Mouse (Mus musculus): ENCODE data around the gene Slc25a35. TPM values are rescaled to one million over a fixed set of nuclear protein-coding genes. Genes with fewer than 3 reads are reported as not detected.
A peak's percentile ranks its signal among the peaks of the same experiment; 100 is the strongest.

The Slc25a35 gene
- total RNA-seq, 1 experiment: 2.7 TPM

DNA sequence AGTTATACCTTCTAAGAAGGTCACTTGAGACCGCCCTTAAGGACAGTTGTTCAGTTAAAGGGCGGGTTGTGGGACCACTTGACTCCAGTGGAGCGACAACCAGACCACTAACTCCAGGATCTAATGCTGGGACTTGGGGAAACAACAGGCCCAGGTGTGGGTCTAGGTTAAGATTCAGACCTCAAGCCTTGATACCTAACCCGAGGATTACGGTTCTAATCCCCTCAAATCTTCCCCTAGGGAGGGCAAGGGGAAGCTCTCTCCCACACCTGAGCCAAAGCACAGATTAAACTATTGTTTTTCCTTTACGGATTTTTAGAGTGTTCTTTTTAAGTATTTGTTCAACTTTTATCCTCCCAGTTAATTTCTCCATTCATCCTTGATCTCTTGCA is 6.1 kb downstream of the Slc25a35 start:
- Histone ChIP-seq H3K4me3 (ENCODE audit: insufficient read depth in 1 of 2, low read depth in 1 of 2, low read length in 2 of 2, poor library complexity in 1 of 2, severe bottlenecking in 1 of 2) (peak overlapping the region; percentile 75 to 76; a peak in 3 of 4 replicates), H3K4me1 (ENCODE audit: control insufficient read depth in 2 of 2, insufficient read depth in 2 of 2, low read length in 2 of 2, poor library complexity in 1 of 2) (peaks cover 0 to 12% of the 10 kb centered on the region in 2 experiments; a peak in 3 of 4 replicates), H3K9me3 (ENCODE audit: control insufficient read depth, insufficient read depth, low read depth, low read length) (no peaks in the 10 kb centered on the region), H3K36me3 (ENCODE audit: control insufficient read depth, insufficient read depth, low read length, poor library complexity, severe bottlenecking) (0 out of 2 replicates have a peak, but pooled peaks cover 6% of the 10 kb centered on the region), H3K27ac (ENCODE audit: insufficient read depth, low read depth, low read length, poor library complexity, severe bottlenecking) (no peak overlapping the region), H3K9ac (ENCODE audit: insufficient read depth, low read depth, low read length, poor library complexity, severe bottlenecking) (peak overlapping the region; percentile 49; the same call in 1 of the 2 replicates)
- DNase-seq (ENCODE audit: low read depth, low spot score): no peak
- TF ChIP-seq ZNF384 (IDR thresholded peaks at IDR 0.05; ENCODE audit: low read depth, low read length) (no peak), HCFC1 (IDR thresholded peaks at IDR 0.05; ENCODE audit: borderline replicate concordance, insufficient read depth, low read length) (no peak), MAFK (IDR thresholded peaks at IDR 0.05; ENCODE audit: insufficient read depth, low read depth, low read length) (no peak), ZC3H11A (IDR thresholded peaks at IDR 0.05; ENCODE audit: borderline replicate concordance, low read depth, low read length) (no peak), CHD2 (IDR thresholded peaks at IDR 0.05; ENCODE audit: low read depth, low read length) (no peak)
- in situ Hi-C loops (cut with MboI; ENCODE audit: low sequenced_read_pairs in 2 of 2, unreplicated experiment in 2 of 2): no loop called here

DNA sequence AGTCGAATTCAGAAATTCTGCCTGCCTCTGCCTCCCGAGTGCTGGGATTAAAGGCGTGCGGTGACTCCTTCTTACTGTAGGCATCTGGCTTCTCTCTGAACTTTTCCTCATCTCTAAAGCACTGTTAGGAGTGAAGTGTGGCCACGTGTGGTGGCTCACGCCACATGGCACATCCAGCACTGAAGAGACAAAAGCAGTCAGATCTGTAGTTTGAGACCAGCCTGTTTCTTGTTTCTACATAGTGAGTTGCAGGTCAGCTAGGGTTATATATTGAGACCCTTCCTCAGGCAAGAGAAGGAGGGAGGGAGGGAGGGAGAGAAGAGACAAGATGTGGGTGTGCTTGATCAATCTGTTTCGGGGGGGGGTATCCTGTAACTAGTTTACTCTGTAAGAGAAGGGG is 7.2 kb downstream of the Slc25a35 start, which contains the start of gene Rangrf:
TSS of gene Rangrf (minus strand) at position 101 of the 400 bp plus-strand sequence.
- DNase-seq (ENCODE audit: low read depth, low spot score): no peak
- peaks cover 0 to 12% of the 10 kb centered on the region in 2 experiments; a peak in 3 of 4 replicates for H3K4me1 ChIP-seq (ENCODE audit: control insufficient read depth in 2 of 2, insufficient read depth in 2 of 2, low read length in 2 of 2, poor library complexity in 1 of 2)
- no peak within 1 kb of the TSS; the same call in 1 of the 2 replicates for H3K9ac ChIP-seq (ENCODE audit: insufficient read depth, low read depth, low read length, poor library complexity, severe bottlenecking)
- H3K36me3 ChIP-seq (ENCODE audit: control insufficient read depth, insufficient read depth, low read length, poor library complexity, severe bottlenecking): 0 out of 2 replicates have a peak, but pooled peaks cover 3% of the 10 kb centered on the region
- peak within 1 kb of the TSS in 1 of 2 experiments; percentile 75; a peak in 2 of 4 replicates for H3K4me3 ChIP-seq (ENCODE audit: insufficient read depth in 1 of 2, low read depth in 1 of 2, low read length in 2 of 2, poor library complexity in 1 of 2, severe bottlenecking in 1 of 2)
- no peaks in the 10 kb centered on the region for H3K9me3 ChIP-seq (ENCODE audit: control insufficient read depth, insufficient read depth, low read depth, low read length)
- no peak for TF ChIP-seq ZC3H11A (IDR thresholded peaks at IDR 0.05; ENCODE audit: borderline replicate concordance, low read depth, low read length)
- no peak for TF ChIP-seq MAFK (IDR thresholded peaks at IDR 0.05; ENCODE audit: insufficient read depth, low read depth, low read length)
- no peak for TF ChIP-seq CHD2 (IDR thresholded peaks at IDR 0.05; ENCODE audit: low read depth, low read length)
- TF ChIP-seq ZNF384 (IDR thresholded peaks at IDR 0.05; ENCODE audit: low read depth, low read length): no peak
- TF ChIP-seq HCFC1 (IDR thresholded peaks at IDR 0.05; ENCODE audit: borderline replicate concordance, insufficient read depth, low read length): no peak
- no peak within 1 kb of the TSS for H3K27ac ChIP-seq (ENCODE audit: insufficient read depth, low read depth, low read length, poor library complexity, severe bottlenecking)
- in situ Hi-C loops (cut with MboI; ENCODE audit: low sequenced_read_pairs in 2 of 2, unreplicated experiment in 2 of 2): no loop called here

DNA sequence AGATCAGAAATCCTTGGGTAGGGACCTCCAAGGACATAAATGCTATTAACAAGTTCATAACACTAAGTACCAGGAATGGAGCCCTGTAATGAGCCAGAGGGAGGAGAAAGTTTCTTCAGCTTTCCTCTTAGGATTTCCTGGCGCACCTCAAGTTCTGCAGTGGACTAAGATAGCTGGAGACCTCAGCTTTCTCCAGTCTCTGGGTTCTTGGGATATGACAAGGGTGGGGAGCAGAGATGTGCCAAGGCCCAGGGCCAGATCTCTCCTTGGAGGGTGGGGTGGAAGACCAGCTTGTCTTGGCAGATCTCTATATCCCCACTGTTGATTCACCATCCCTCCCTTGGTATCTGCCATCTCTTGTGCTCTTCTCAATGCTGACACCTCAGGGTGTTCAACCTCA is 7.7 kb downstream of the Slc25a35 start:
- TF ChIP-seq MAFK (IDR thresholded peaks at IDR 0.05; ENCODE audit: insufficient read depth, low read depth, low read length): no peak
- TF ChIP-seq CHD2 (IDR thresholded peaks at IDR 0.05; ENCODE audit: low read depth, low read length): no peak
- TF ChIP-seq ZNF384 (IDR thresholded peaks at IDR 0.05; ENCODE audit: low read depth, low read length): no peak
- no peak for TF ChIP-seq ZC3H11A (IDR thresholded peaks at IDR 0.05; ENCODE audit: borderline replicate concordance, low read depth, low read length)
- no peak for TF ChIP-seq HCFC1 (IDR thresholded peaks at IDR 0.05; ENCODE audit: borderline replicate concordance, insufficient read depth, low read length)
- no peak for DNase-seq (ENCODE audit: low read depth, low spot score)
- Histone ChIP-seq H3K4me3 (ENCODE audit: insufficient read depth in 1 of 2, low read depth in 1 of 2, low read length in 2 of 2, poor library complexity in 1 of 2, severe bottlenecking in 1 of 2) (no peak overlapping the region), H3K36me3 (ENCODE audit: control insufficient read depth, insufficient read depth, low read length, poor library complexity, severe bottlenecking) (0 out of 2 replicates have a peak, but pooled peaks cover 3% of the 10 kb centered on the region), H3K4me1 (ENCODE audit: control insufficient read depth in 2 of 2, insufficient read depth in 2 of 2, low read length in 2 of 2, poor library complexity in 1 of 2) (peaks cover 0 to 12% of the 10 kb centered on the region in 2 experiments; a peak in 3 of 4 replicates), H3K9ac (ENCODE audit: insufficient read depth, low read depth, low read length, poor library complexity, severe bottlenecking) (no peak overlapping the region), H3K9me3 (ENCODE audit: control insufficient read depth, insufficient read depth, low read depth, low read length) (no peaks in the 10 kb centered on the region), H3K27ac (ENCODE audit: insufficient read depth, low read depth, low read length, poor library complexity, severe bottlenecking) (no peak overlapping the region)
- in situ Hi-C loops (cut with MboI; ENCODE audit: low sequenced_read_pairs in 2 of 2, unreplicated experiment in 2 of 2): no loop called here

DNA sequence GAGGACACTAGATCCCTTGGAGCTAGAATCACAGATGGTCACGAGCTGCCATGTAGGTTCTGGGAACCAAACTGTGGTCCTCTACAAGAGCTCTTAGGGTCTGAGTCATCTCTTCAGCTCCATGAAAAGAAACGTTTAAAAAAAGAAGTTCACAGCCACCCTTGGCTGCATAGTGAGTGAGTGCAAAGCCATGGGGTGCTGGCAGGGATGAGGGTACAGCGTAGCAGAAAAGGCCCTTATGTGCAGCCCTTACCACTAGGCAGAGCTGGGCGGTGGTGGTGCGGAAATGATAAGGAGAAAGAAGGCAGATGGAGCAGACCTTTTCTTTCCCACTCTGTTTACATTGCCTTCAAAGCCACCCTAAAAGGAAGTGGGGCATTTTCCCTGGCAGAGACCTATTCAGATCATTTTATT is 11.4 kb downstream of the Slc25a35 start:
- TF ChIP-seq MAFK (IDR thresholded peaks at IDR 0.05; ENCODE audit: insufficient read depth, low read depth, low read length): no peak
- TF ChIP-seq ZC3H11A (IDR thresholded peaks at IDR 0.05; ENCODE audit: borderline replicate concordance, low read depth, low read length): no peak
- TF ChIP-seq ZNF384 (IDR thresholded peaks at IDR 0.05; ENCODE audit: low read depth, low read length): no peak
- TF ChIP-seq HCFC1 (IDR thresholded peaks at IDR 0.05; ENCODE audit: borderline replicate concordance, insufficient read depth, low read length): no peak
- TF ChIP-seq CHD2 (IDR thresholded peaks at IDR 0.05; ENCODE audit: low read depth, low read length): no peak
- H3K9ac ChIP-seq (ENCODE audit: insufficient read depth, low read depth, low read length, poor library complexity, severe bottlenecking): no peak overlapping the region
- DNase-seq (ENCODE audit: low read depth, low spot score): no peak
- H3K36me3 ChIP-seq (ENCODE audit: control insufficient read depth, insufficient read depth, low read length, poor library complexity, severe bottlenecking): no peaks in the 10 kb centered on the region
- no peak overlapping the region for H3K27ac ChIP-seq (ENCODE audit: insufficient read depth, low read depth, low read length, poor library complexity, severe bottlenecking)
- no peaks in the 10 kb centered on the region for H3K9me3 ChIP-seq (ENCODE audit: control insufficient read depth, insufficient read depth, low read depth, low read length)
- in situ Hi-C loops (cut with MboI; ENCODE audit: low sequenced_read_pairs in 2 of 2, unreplicated experiment in 2 of 2): no loop called here
- H3K4me3 ChIP-seq (ENCODE audit: insufficient read depth in 1 of 2, low read depth in 1 of 2, low read length in 2 of 2, poor library complexity in 1 of 2, severe bottlenecking in 1 of 2): no peak overlapping the region
- H3K4me1 ChIP-seq (ENCODE audit: control insufficient read depth in 2 of 2, insufficient read depth in 2 of 2, low read length in 2 of 2, poor library complexity in 1 of 2): no peaks in the 10 kb centered on the region
